Mouse (Mus musculus) kidney, postnatal 0 days (tissue): ENCODE data around the gene Bax. TPM values are rescaled to one million over a fixed set of nuclear protein-coding genes. Genes with fewer than 3 reads are reported as not detected.

Source experiments
- ATAC-seq: fragments of 200-750 bp; cut with Nextera tagmentation; replicated peaks from 2 replicates; pipeline ENCODE4 v1.8.0; 2017; ENCODE audit warnings: low read depth, moderate number of reproducible peaks, moderate TSS enrichment, moderate library complexity; ENCODE audit not compliant: low FRiP score
- DNase-seq: peaks from one replicate; pipeline ENCODE4 v3.0.0-alpha.2; 2016; ENCODE audit warnings: low spot score
- H3K27ac ChIP-seq: fragments of 300-500 bp; sonication (generic); 2 replicates; pipeline ENCODE4 v1.5.1; 2014; ENCODE audit warnings: mild to moderate bottlenecking
- H3K27me3 ChIP-seq: fragments of 300-500 bp; sonication (generic); 2 replicates; pipeline ENCODE4 v1.6.1; 2014; ENCODE audit warnings: low read length, mixed read lengths; ENCODE audit not compliant: insufficient read depth
- H3K36me3 ChIP-seq: fragments of 300-500 bp; sonication (generic); 2 replicates; pipeline ENCODE4 v1.6.1; 2014; ENCODE audit warnings: low read length, mixed read lengths; ENCODE audit not compliant: insufficient read depth
- H3K4me1 ChIP-seq: fragments of 300-500 bp; sonication (generic); replicated peaks from 2 replicates; pipeline ENCODE4 v1.6.1; 2014; ENCODE audit warnings: antibody characterized with exemption, low read length, mixed read lengths; ENCODE audit not compliant: insufficient read depth
- H3K4me2 ChIP-seq: fragments of 300-500 bp; sonication (generic); 2 replicates; pipeline ENCODE4 v1.6.1; 2014; ENCODE audit warnings: mild to moderate bottlenecking, low read length, moderate library complexity, mixed read lengths
- H3K4me3 ChIP-seq: fragments of 300-500 bp; sonication (generic); replicated peaks from 2 replicates; pipeline ENCODE4 v1.5.1; 2014; ENCODE audit warnings: low read depth, low read length
- H3K9ac ChIP-seq: fragments of 300-500 bp; sonication (generic); 2 replicates; pipeline ENCODE4 v1.6.1; 2014; ENCODE audit warnings: low read depth, low read length
- H3K9me3 ChIP-seq: fragments of 300-500 bp; sonication (generic); replicated peaks from 2 replicates; pipeline ENCODE4 v1.6.1; 2016; ENCODE audit warnings: low read length, inconsistent platforms, mixed read lengths
- CTCF ChIP-seq: IDR thresholded peaks from 2 replicates; pipeline ENCODE4 v1.5.1; 2016; ENCODE audit warnings: antibody characterized with exemption, low read depth, mild to moderate bottlenecking, moderate library complexity
- WGBS: fragments of 180-500 bp; shearing (Covaris S2); extraction: QIAGEN DNeasy Blood & Tissue Kit; methylation state at CpG from one replicate; pipeline ENCODE4 v1.1.7; 2014; 5-methylcytosine and 5-hydroxymethylcytosine counted together
- polyA plus RNA-seq: library from polyadenylated mRNA; unstranded; fragments of >200 nt; fragmentation: Nextera tagmentation; extraction: Ambion mirVana; gene quantifications from 2 replicates; pipeline ENCODE4 v1.2.1, GENCODE M21; 2015

The Bax gene
- polyA plus RNA-seq: 183 and 194 TPM in 2 replicates

DNA sequence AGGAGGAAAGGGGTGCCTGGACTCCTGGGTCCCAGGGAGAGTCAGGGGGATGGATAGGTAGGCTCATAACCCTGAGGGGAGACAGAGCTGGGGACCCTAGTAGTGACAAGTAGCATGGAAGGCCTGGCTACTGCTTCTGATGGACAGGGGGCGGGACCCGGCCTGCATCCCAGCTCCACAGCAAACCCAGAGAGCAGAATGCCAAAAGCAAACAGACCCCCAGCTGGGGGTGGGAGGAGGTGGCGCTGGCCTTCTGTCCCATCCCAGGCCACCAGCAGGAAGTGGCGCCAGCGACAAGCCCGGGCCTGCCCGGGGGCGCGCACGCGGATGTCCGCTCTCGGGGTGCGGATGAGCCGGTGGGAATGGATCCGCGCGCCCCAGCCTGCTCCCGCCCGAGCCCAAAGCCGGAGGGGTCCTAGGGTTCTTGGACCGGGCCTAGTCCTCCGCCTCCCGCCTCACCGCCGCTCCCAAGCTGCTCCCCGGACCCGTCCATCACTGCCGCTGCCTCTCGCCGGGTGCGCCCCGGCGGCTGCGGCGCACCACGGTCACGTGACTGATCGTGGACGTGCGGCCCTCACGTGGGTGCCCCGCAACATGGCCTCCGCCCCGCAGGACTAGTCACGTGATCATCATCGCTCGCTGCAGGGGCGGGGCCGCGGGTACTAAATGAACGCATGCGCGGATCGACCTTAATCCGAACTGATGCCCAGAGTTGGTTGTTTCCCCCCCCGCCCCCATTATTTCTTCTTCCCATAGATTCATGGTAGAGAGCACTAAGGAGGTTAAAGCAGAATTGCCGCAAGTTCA lies at the start of gene Bax:
Gene Bax (minus strand): TSS at position 616 of the 807 bp plus-strand sequence.
- H3K9ac ChIP-seq: peak within 1 kb of the TSS; percentile 82
- no peaks in the 10 kb centered on the region for H3K27me3 ChIP-seq
- peaks cover 7% of the 10 kb centered on the region; the same call in 1 of the 2 replicates for H3K4me1 ChIP-seq
- no peaks in the 10 kb centered on the region for H3K9me3 ChIP-seq
- H3K36me3 ChIP-seq: peaks cover 7% of the 10 kb centered on the region; the same call in 1 of the 2 replicates
- peak within 1 kb of the TSS; percentile 78 for H3K4me3 ChIP-seq
- DNase-seq (peak; percentile 99), ATAC-seq (peak; percentile 75)
- TF ChIP-seq CTCF: peak; percentile 34
- H3K27ac ChIP-seq: peak within 1 kb of the TSS; percentile 75
- peak within 1 kb of the TSS; percentile 90 for H3K4me2 ChIP-seq
- WGBS: under 1% methylated on average over 53 of the region's 58 CpGs

DNA sequence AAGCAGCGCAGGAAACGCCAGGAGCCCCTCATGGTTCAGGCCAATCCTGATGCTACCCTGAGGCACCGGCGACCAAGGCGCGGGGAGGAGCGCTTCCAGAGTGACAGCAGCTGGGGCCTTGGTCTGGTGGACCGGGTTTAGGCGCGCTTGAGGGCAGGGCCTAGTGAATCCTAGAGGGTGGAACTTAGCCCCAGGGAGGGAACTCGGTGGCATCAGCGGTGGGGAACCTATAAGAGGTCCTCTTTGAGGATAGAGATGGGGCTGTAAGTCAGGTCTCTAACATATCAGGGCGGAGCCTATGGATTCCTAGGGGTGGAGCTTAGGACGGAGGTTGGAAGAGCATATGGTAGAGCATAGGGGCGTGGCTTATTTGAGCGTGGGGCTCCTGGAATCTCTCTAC lies 48.7 kb upstream of the Bax start:
- H3K27ac ChIP-seq: no peak overlapping the region
- H3K4me2 ChIP-seq: no peak overlapping the region
- ATAC-seq: no peak
- H3K9ac ChIP-seq: 0 out of 2 replicates have a peak overlapping the region, but pooled peaks have one; percentile 8
- no peaks in the 10 kb centered on the region for H3K27me3 ChIP-seq
- H3K4me3 ChIP-seq: no peak overlapping the region
- WGBS: 31% methylated on average over 16 of the region's 16 CpGs
- no peaks in the 10 kb centered on the region for H3K36me3 ChIP-seq
- TF ChIP-seq CTCF: no peak
- H3K9me3 ChIP-seq: no peaks in the 10 kb centered on the region
- no peak for DNase-seq
- H3K4me1 ChIP-seq: 0 out of 2 replicates have a peak, but pooled peaks cover 2% of the 10 kb centered on the region

DNA sequence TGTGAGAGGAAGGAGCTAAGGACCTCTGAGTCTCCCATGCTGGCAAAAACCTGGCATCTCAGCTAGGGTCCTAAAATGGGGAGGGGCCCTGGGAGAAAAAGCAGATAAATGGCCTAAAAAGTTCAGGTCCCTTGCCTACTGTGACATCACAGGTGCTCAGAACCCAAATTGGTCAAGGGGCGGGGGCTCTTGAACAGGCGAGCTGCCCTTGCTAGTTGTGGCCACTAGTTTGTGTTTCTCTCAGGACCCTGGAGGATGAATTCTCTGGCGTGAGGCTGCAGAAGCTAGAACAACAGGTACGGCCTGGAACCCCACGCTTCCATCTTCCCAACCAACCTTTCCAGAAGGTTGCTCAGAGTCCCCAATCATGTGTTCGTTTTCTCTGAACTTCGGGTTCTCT lies 47.7 kb upstream of the Bax start:
- ATAC-seq: no peak
- 78% methylated on average over 7 of the region's 7 CpGs for WGBS
- H3K9me3 ChIP-seq: no peaks in the 10 kb centered on the region

DNA sequence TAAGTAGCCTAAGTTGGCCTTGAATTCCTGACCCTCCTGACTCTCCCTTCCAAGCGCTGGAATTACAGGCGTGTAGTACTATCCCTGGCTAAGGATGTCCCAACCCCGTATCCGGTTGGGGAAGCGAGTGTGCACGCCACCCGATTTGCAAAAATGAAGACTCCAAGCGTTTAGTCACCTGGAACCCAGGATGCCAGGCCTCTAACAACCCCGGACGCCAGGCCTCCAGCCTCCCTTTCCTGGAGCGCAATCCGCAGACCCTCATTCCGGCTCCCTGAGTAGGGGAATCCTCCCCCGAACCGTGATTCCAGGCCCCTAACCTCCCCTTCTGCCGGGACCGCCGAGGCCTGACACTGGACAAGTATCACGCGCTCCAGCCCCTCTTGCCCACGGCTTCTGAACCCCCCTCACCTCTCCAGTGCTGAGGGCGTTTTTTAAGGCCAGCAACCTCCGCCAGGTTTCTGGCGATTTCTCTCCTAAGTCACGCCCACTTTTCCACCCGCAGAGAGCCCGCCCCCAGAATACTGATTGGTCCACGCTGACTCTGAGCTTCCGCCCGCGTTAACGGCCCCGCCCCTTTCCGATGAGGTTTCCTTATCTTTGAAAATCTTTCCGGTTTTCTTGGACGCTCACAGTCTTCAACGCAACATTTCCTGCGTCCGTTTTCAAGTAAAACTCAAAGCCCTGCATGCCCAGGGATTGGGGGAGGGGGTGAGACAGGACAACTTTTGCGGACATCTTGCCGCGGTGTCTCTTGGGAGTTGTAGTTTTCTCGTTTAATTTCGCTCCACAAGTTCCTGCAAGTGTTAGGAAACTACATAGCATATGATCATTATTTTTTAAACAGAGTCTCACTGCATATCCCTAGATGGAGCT lies 43.5 kb upstream of the Bax start, which contains the start of gene Nucb1:
Gene Nucb1 (minus strand): TSS at position 495 of the 876 bp plus-strand sequence.
- DNase-seq: peak; percentile 99
- under 1% methylated on average over 44 of the region's 44 CpGs for WGBS
- H3K27me3 ChIP-seq: no peaks in the 10 kb centered on the region
- TF ChIP-seq CTCF: no peak
- peak within 1 kb of the TSS; percentile 75 for H3K9ac ChIP-seq
- peak within 1 kb of the TSS; percentile 69 for H3K4me3 ChIP-seq
- ATAC-seq: peak; percentile 88
- no peaks in the 10 kb centered on the region for H3K36me3 ChIP-seq
- H3K4me2 ChIP-seq: peak within 1 kb of the TSS; percentile 79
- H3K4me1 ChIP-seq: peaks cover 14% of the 10 kb centered on the region
- H3K9me3 ChIP-seq: no peaks in the 10 kb centered on the region
- peak within 1 kb of the TSS; percentile 92 for H3K27ac ChIP-seq

More for the DNA sequence above, 47.7 kb upstream of the Bax start:
- no peak for TF ChIP-seq CTCF
- no peak overlapping the region for H3K27ac ChIP-seq
- no peak overlapping the region for H3K4me2 ChIP-seq
- DNase-seq: no peak
- no peak overlapping the region for H3K9ac ChIP-seq
- no peaks in the 10 kb centered on the region for H3K27me3 ChIP-seq
- no peak overlapping the region for H3K4me3 ChIP-seq
- H3K4me1 ChIP-seq: peaks cover 4% of the 10 kb centered on the region; the same call in 1 of the 2 replicates
- no peaks in the 10 kb centered on the region for H3K36me3 ChIP-seq

DNA sequence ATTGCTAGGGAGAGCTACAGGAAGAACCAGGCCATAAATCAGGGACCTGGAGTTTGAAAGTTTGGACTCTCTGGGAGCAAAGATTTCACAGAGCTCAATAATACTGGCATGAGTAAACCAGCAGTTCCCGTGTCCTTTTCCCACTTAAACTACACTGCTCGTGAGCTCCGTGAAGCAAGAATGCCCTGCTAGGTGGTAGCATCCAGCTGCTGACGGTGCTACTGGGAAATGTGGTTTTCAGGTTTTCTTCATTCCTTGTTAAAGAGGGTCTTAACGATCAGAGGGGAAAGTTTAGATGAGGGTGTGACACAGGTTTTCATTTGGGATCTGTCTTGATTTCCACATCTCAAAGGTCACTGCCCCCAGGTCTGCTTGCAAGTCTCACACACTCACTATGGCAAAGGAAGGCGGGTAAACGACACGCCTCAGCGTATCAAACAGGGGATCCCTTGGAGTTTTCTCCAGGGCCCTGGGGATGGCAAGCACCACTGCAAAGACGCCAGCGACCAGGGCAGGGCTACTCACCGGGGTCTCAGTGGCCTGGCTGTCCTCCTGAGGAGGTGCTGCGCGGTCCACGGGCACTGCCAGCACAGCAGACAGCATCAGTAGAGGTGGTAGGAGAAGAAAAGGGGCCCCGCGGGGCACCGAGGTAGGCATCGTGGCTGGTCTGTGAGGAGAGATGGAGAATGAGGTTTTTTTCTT lies 42.6 kb upstream of the Bax start:
- Histone ChIP-seq H3K36me3 (no peaks in the 10 kb centered on the region), H3K9me3 (no peaks in the 10 kb centered on the region), H3K27me3 (no peaks in the 10 kb centered on the region), H3K27ac (peak overlapping the region; percentile 92), H3K4me3 (peak overlapping the region; percentile 69), H3K9ac (peak overlapping the region; percentile 75), H3K4me1 (peaks cover 14% of the 10 kb centered on the region), H3K4me2 (peak overlapping the region; percentile 79)
- TF ChIP-seq CTCF: no peak
- DNase-seq (no peak), ATAC-seq (0 out of 2 replicates have a peak, but pooled peaks have one; percentile 3)
- WGBS: 14% methylated on average over 19 of the region's 19 CpGs
